Mouse (Mus musculus) E14TG2a.4 (cell line): ENCODE results near the gene Mrpl27.
"Not testable (repeated sequence)": the region's sequence is repeated elsewhere in the genome, so short reads cannot be mapped to it uniquely, and the experiment has no call there.

Experiments
- CTCF ChIP-seq: conservative IDR thresholded peaks from 2 replicates; pipeline ENCODE4 v1.5.1; 2014; ENCODE audit warnings: low read length
- POU5F1 ChIP-seq: IDR thresholded peaks from 2 replicates; pipeline ENCODE4 v1.6.1; 2014; ENCODE audit warnings: low read length, borderline replicate concordance

DNA sequence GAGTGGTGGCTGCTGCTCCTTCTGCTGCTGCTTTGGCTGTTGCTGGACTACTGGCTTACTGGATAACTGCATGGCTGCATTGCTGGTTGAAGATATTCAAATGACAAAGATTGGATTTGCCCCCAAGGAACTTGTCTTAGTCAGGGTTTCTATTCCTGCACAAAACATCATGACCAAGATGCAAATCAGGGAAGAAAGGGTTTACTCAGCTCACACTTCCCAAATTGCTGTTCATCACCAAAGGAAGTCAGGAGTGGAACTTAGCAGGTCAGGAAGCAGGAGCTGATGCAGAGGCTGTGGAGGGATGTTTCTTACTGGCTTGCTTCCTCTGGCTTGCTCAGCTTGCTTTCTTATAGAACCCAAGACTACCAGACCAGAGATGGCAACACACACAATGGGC, 38.9 kb downstream of the Mrpl27 start:
- TF ChIP-seq CTCF, POU5F1: not testable (repeated sequence)
